Mouse (Mus musculus) erythroblast, embryonic 14.5 days (primary cell): ENCODE measurements around the gene Pcnx4. TPM values are rescaled to one million over a fixed set of nuclear protein-coding genes. Genes with fewer than 3 reads are reported as not detected.
"Not testable (repeated sequence)": the region's sequence is repeated elsewhere in the genome, so short reads cannot be mapped to it uniquely, and the experiment has no call there.

Experiments
- H3K27me3 ChIP-seq: 2 replicates; pipeline ENCODE4 v1.6.1; 2012; ENCODE audit warnings: inconsistent platforms; ENCODE audit not compliant: control insufficient read depth
- H3K36me3 ChIP-seq: 2 replicates; pipeline ENCODE4 v1.6.1; 2012; ENCODE audit warnings: mild to moderate bottlenecking, inconsistent platforms; ENCODE audit not compliant: control insufficient read depth
- H3K4me1 ChIP-seq: 2 replicates; pipeline ENCODE4 v1.6.1; 2012; ENCODE audit warnings: inconsistent platforms; ENCODE audit not compliant: control insufficient read depth
- H3K4me3 ChIP-seq: replicated peaks from 2 replicates; pipeline ENCODE3; 2012; ENCODE audit warnings: moderate library complexity, mild to moderate bottlenecking, inconsistent platforms
- H3K9me3 ChIP-seq: 2 replicates; pipeline ENCODE4 v1.6.1; 2012; ENCODE audit warnings: low read length, inconsistent platforms, mixed read lengths; ENCODE audit not compliant: control insufficient read depth
- GATA1 ChIP-seq: IDR thresholded peaks from 2 replicates; pipeline ENCODE4 v1.6.1; 2012; ENCODE audit warnings: low read length, inconsistent platforms, mixed read lengths
- TAL1 ChIP-seq: IDR thresholded peaks from 3 replicates; pipeline ENCODE4 v1.6.1; 2012; ENCODE audit warnings: low read length, inconsistent platforms, mixed read lengths
- polyA plus RNA-seq: library from polyadenylated mRNA; stranded (reverse); fragments of >175 nt; gene quantifications from 2 replicates; pipeline ENCODE4 v1.2.3, GENCODE M21; 2012

Gene Pcnx4
- polyA plus RNA-seq, 1 experiment, result 0.03 TPM

GRCm38 (mm10) chr12:72583099-72583498 is 46.9 kb downstream of the Pcnx4 start:
- H3K4me1 ChIP-seq, result no peaks in the 10 kb centered on the region
- no peaks in the 10 kb centered on the region for H3K36me3 ChIP-seq
- H3K27me3 ChIP-seq, result no peaks in the 10 kb centered on the region
- H3K4me3 ChIP-seq, result no peak overlapping the region
- peaks cover 8% of the 10 kb centered on the region; the same call in 1 of the 2 replicates for H3K9me3 ChIP-seq
- TF ChIP-seq GATA1, result no peak

DNA sequence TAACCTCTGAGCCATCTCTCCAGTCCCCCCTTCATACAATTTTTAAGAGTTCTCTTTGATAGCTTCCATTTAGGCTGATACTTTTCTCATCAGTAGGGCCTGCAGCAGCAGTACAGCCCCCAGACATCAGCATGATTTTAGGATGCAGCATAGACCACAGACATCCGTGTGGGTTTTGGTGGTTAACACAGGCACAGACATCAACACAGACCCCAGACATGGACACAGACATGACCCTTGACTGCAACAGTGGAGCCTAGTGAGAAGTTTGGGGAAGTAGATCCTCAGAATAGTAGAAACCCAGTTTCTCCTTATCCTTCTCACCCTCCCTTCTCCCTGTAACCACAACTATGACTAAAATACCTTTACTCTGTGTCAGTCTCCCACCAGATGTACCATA is 49.2 kb downstream of the Pcnx4 start:
- Histone ChIP-seq H3K36me3 (no peaks in the 10 kb centered on the region), H3K9me3 (peaks cover 8% of the 10 kb centered on the region; the same call in 1 of the 2 replicates), H3K27me3 (no peaks in the 10 kb centered on the region), H3K4me1 (no peaks in the 10 kb centered on the region), H3K4me3 (no peak overlapping the region)
- no peak for TF ChIP-seq GATA1
- TF ChIP-seq TAL1, result no peak

DNA sequence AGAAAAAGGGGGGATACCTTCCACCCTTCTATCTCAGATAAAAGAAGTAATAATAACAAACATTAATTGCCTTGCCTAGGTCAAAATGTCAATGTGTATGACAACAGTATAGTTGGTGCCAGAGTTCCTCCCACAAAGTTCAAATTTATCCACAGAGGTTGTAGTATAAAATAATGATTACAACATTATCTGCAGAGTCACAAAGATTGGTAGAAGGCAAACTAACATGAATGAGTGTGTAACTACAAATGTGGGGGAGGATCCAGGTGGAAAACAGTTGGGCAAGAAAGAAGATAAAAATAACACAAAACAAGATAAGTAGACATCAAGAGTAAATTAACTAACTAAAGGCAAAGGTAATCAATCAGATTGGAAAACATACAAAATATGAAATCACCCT is 56.8 kb downstream of the Pcnx4 start:
- Histone ChIP-seq H3K27me3 (no peaks in the 10 kb centered on the region), H3K9me3 (no peaks in the 10 kb centered on the region), H3K4me1 (no peaks in the 10 kb centered on the region), H3K4me3 (no peak overlapping the region), H3K36me3 (no peaks in the 10 kb centered on the region)
- no peak for TF ChIP-seq TAL1
- TF ChIP-seq GATA1, result no peak

GRCm38 (mm10) chr12:72594001-72594400 is 57.8 kb downstream of the Pcnx4 start:
- TF ChIP-seq TAL1 (no peak), GATA1 (no peak)
- H3K4me1 ChIP-seq, result no peaks in the 10 kb centered on the region

DNA sequence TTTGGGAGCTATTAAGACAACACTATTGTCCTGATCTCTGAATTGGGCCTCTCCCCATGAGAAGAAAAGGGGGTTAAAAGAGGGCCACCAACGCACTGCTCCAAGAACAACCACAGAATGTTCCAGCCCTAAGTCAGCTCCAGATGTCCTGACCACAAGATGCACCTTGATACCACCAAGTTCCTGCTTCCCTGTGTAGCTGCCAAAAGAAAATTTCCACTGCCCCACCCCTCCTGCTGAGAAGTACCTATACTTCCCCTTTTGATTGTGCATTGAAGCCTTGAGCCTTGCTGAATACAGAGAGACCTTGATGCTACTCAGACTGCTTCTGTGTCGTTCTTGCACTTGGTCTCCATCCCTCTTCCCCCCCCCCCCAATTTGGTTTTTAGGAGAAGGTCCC is 62.5 kb downstream of the Pcnx4 start:
- H3K4me3 ChIP-seq, H3K4me1 ChIP-seq, H3K9me3 ChIP-seq, H3K27me3 ChIP-seq, H3K36me3 ChIP-seq: not testable (repeated sequence)

More at GRCm38 (mm10) chr12:72594001-72594400, 57.8 kb downstream of the Pcnx4 start:
- Histone ChIP-seq H3K4me3 (no peak overlapping the region), H3K9me3 (peaks cover under 1% of the 10 kb centered on the region), H3K27me3 (no peaks in the 10 kb centered on the region), H3K36me3 (no peaks in the 10 kb centered on the region)

DNA sequence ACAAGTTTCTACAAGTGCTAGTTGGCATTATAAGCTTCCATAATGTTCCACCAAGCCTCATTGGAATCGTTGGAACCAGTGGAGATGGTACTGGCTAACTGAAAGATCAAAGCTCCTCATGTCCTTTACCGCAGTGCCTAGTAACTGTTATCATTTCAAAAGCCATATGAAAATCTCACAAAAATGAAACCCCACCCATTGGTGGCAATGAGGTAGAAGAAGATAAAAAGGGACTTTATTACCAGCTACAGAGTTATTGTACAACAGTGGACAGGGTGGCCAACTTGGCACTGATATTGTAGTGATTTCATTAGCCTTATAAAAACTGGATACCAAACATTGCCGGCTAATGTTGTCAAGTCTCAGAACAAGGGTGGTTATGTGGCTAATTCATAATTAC is 75.9 kb downstream of the Pcnx4 start:
- TF ChIP-seq TAL1 (no peak), GATA1 (no peak)
- no peaks in the 10 kb centered on the region for H3K36me3 ChIP-seq
- no peaks in the 10 kb centered on the region for H3K4me1 ChIP-seq
- H3K4me3 ChIP-seq, result no peak overlapping the region
- H3K27me3 ChIP-seq, result no peaks in the 10 kb centered on the region
- no peaks in the 10 kb centered on the region for H3K9me3 ChIP-seq

DNA sequence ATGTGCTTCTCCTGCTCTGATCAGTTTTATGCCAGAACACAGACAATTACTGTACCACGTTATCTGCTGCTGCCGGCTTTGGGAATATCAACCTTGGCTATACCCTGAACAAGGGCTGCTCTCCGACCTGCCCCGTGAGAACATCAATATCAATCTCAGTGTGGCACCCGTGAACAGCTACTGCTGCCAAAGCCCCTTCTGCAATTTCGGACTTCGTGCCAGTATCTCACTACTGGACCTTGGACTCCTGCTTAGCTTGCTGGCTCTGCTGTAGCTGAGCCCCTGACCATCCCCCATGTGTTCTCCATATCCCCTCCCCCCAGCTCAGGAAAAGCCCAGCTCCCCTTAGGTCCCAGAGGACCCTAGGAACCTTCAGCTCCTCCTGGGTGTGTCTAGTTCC is 84.7 kb downstream of the Pcnx4 start:
- H3K4me1 ChIP-seq, result no peaks in the 10 kb centered on the region; the same call in 1 of the 2 replicates
- no peaks in the 10 kb centered on the region for H3K9me3 ChIP-seq
- H3K36me3 ChIP-seq, result no peaks in the 10 kb centered on the region
- no peaks in the 10 kb centered on the region for H3K27me3 ChIP-seq
- TF ChIP-seq TAL1 (no peak), GATA1 (no peak)
- H3K4me3 ChIP-seq, result no peak overlapping the region

- Histone ChIP-seq H3K27me3 (no peaks in the 10 kb centered on the region), H3K9me3 (no peaks in the 10 kb centered on the region), H3K4me1 (no peaks in the 10 kb centered on the region; the same call in 1 of the 2 replicates), H3K36me3 (no peaks in the 10 kb centered on the region), H3K4me3 (no peak overlapping the region)
- no peak for TF ChIP-seq GATA1
- no peak for TF ChIP-seq TAL1
These were observed 85.3 kb downstream of the Pcnx4 start for GRCm38 (mm10) chr12:72621441-72621840.

- Histone ChIP-seq H3K36me3 (no peaks in the 10 kb centered on the region), H3K27me3 (no peaks in the 10 kb centered on the region), H3K4me3 (no peak overlapping the region), H3K9me3 (no peaks in the 10 kb centered on the region), H3K4me1 (no peaks in the 10 kb centered on the region; the same call in 1 of the 2 replicates)
- TF ChIP-seq TAL1, result no peak
- no peak for TF ChIP-seq GATA1
These were observed 86.8 kb downstream of the Pcnx4 start for GRCm38 (mm10) chr12:72622853-72623496.

DNA sequence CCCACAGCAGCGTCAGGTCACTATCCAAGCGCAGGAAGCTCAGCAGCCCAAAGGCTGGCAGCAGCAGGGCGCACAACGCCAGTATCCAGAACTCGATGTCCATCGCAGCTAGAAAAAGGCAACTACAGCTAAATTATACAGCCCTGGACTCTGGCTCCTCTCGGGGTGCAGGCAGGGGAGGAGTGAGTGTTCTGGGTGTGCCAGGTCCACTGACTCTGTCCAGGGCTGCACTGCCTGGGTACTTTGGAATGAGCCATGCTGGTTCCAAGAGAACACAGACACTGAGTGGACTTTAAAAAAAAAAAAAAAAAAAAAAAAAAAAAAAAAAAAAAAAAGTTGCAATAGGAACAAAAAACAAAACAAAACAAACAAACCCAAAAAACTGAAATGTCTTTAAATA is 92.6 kb downstream of the Pcnx4 start:
- no peaks in the 10 kb centered on the region for H3K36me3 ChIP-seq
- H3K27me3 ChIP-seq, result no peaks in the 10 kb centered on the region
- H3K9me3 ChIP-seq, result no peaks in the 10 kb centered on the region
- no peak overlapping the region for H3K4me3 ChIP-seq
- no peaks in the 10 kb centered on the region for H3K4me1 ChIP-seq
- TF ChIP-seq TAL1 (no peak), GATA1 (no peak)

Other genes starting within 250 kb of the Pcnx4 start
- gene Rtn1, start 127.3 kb upstream of the Pcnx4 start, polyA plus RNA-seq, result 0.02 TPM in 1 of 2 replicates, not detected in the other
- gene Lrrc9, start 94.5 kb upstream of the Pcnx4 start, polyA plus RNA-seq, result not detected in 2 replicates
- not detected in 2 replicates for gene Gm4756, start 113.3 kb downstream of the Pcnx4 start, polyA plus RNA-seq
- 0.08 TPM in 1 of 2 replicates, not detected in the other for gene Dhrs7, start 128.5 kb downstream of the Pcnx4 start, polyA plus RNA-seq
- 2.5 and 2.6 TPM in 2 replicates for gene Ppm1a, start 221.1 kb downstream of the Pcnx4 start, polyA plus RNA-seq